Mouse (Mus musculus) neural tube, embryonic 15.5 days (tissue): ENCODE results near the gene B3gnt2. TPM values are rescaled to one million over a fixed set of nuclear protein-coding genes. Genes with fewer than 3 reads are reported as not detected.

Experiments
- ATAC-seq: fragments of 200-750 bp; cut with Nextera tagmentation; 2 replicates; pipeline ENCODE4 v1.8.0; 2017; ENCODE audit warnings: mild to moderate bottlenecking, moderate TSS enrichment, moderate library complexity; ENCODE audit not compliant: low FRiP score
- H3K27ac ChIP-seq: fragments of 300-500 bp; sonication (generic); replicated peaks from 2 replicates; pipeline ENCODE4 v1.5.1; 2015; ENCODE audit warnings: mild to moderate bottlenecking, inconsistent platforms
- H3K27me3 ChIP-seq: fragments of 300-500 bp; sonication (generic); replicated peaks from 2 replicates; pipeline ENCODE4 v1.6.1; 2015; ENCODE audit warnings: inconsistent platforms
- H3K36me3 ChIP-seq: fragments of 300-500 bp; sonication (generic); 2 replicates; pipeline ENCODE4 v1.6.1; 2015; ENCODE audit warnings: inconsistent platforms
- H3K4me1 ChIP-seq: fragments of 300-500 bp; sonication (generic); 2 replicates; pipeline ENCODE4 v1.6.1; 2015; ENCODE audit warnings: inconsistent platforms
- H3K4me2 ChIP-seq: fragments of 300-500 bp; sonication (generic); 2 replicates; pipeline ENCODE4 v1.6.1; 2015; ENCODE audit warnings: inconsistent platforms, mild to moderate bottlenecking, moderate library complexity
- H3K4me3 ChIP-seq: fragments of 300-500 bp; sonication (generic); replicated peaks from 2 replicates; pipeline ENCODE4 v1.5.1; 2015; ENCODE audit warnings: mild to moderate bottlenecking, inconsistent platforms
- H3K9ac ChIP-seq: fragments of 300-500 bp; sonication (generic); replicated peaks from 2 replicates; pipeline ENCODE4 v1.6.1; 2015; ENCODE audit warnings: mild to moderate bottlenecking, inconsistent platforms
- H3K9me3 ChIP-seq: fragments of 300-500 bp; sonication (generic); replicated peaks from 2 replicates; pipeline ENCODE4 v1.6.1; 2016; ENCODE audit warnings: inconsistent platforms
- WGBS: fragments of 180-500 bp; shearing (Covaris S2); methylation state at CpG from one replicate; pipeline ENCODE4 v1.1.7; 2015; ENCODE audit warnings: mixed read lengths; 5-methylcytosine and 5-hydroxymethylcytosine counted together
- polyA plus RNA-seq: library from polyadenylated mRNA; unstranded; fragments of >200 nt; fragmentation: Nextera tagmentation; extraction: Ambion mirVana; gene quantifications from 2 replicates; pipeline ENCODE4 v1.2.1, GENCODE M21; 2015

B3gnt2 gene
- polyA plus RNA-seq, 1 experiment from 2014 or later: 2.3 TPM

GRCm38 (mm10) chr11:22885350-22885749 lies 24.6 kb upstream of the B3gnt2 start:
- ATAC-seq: no peak
- H3K9me3 ChIP-seq: no peaks in the 10 kb centered on the region
- no peak overlapping the region for H3K9ac ChIP-seq
- H3K27me3 ChIP-seq: no peaks in the 10 kb centered on the region
- H3K27ac ChIP-seq: no peak overlapping the region
- H3K4me3 ChIP-seq: no peak overlapping the region
- no peak overlapping the region for H3K4me2 ChIP-seq
- WGBS: 90% methylated on average over 1 of the region's 1 CpGs
- no peaks in the 10 kb centered on the region for H3K36me3 ChIP-seq
- no peaks in the 10 kb centered on the region for H3K4me1 ChIP-seq

GRCm38 (mm10) chr11:22883676-22884075 lies 22.9 kb upstream of the B3gnt2 start:
- WGBS: 94% methylated on average over 2 of the region's 2 CpGs
- H3K27ac ChIP-seq: no peak overlapping the region

DNA sequence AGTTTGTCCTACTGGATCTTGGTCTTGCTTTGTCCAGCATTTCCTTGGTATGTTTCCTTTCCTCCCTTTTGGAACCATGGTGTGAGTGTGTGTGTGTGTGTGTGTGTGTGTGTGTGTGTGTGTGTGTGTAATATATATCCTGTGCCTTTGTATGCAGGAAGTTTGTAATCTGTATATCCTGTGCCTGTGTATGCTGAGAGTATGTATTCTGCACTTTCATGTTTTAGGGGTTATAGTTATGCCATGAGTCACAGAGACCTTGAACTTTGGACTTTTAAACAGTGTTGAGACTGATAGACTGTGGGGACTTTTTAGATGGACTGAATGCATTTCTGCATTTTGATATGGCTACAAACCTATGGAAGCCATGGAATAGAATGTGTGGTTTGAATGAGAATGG lies 22.2 kb upstream of the B3gnt2 start:
- no peaks in the 10 kb centered on the region for H3K27me3 ChIP-seq
- H3K9ac ChIP-seq: no peak overlapping the region
- no peaks in the 10 kb centered on the region for H3K4me1 ChIP-seq
- no peaks in the 10 kb centered on the region for H3K36me3 ChIP-seq
- H3K27ac ChIP-seq: no peak overlapping the region
- H3K4me3 ChIP-seq: no peak overlapping the region
- no peaks in the 10 kb centered on the region for H3K9me3 ChIP-seq
- no peak for ATAC-seq
- no peak overlapping the region for H3K4me2 ChIP-seq

More at GRCm38 (mm10) chr11:22883676-22884075, 22.9 kb upstream of the B3gnt2 start:
- Histone ChIP-seq H3K27me3 (no peaks in the 10 kb centered on the region), H3K4me3 (no peak overlapping the region), H3K36me3 (no peaks in the 10 kb centered on the region), H3K9ac (no peak overlapping the region), H3K9me3 (no peaks in the 10 kb centered on the region), H3K4me2 (no peak overlapping the region), H3K4me1 (no peaks in the 10 kb centered on the region)
- no peak for ATAC-seq

DNA sequence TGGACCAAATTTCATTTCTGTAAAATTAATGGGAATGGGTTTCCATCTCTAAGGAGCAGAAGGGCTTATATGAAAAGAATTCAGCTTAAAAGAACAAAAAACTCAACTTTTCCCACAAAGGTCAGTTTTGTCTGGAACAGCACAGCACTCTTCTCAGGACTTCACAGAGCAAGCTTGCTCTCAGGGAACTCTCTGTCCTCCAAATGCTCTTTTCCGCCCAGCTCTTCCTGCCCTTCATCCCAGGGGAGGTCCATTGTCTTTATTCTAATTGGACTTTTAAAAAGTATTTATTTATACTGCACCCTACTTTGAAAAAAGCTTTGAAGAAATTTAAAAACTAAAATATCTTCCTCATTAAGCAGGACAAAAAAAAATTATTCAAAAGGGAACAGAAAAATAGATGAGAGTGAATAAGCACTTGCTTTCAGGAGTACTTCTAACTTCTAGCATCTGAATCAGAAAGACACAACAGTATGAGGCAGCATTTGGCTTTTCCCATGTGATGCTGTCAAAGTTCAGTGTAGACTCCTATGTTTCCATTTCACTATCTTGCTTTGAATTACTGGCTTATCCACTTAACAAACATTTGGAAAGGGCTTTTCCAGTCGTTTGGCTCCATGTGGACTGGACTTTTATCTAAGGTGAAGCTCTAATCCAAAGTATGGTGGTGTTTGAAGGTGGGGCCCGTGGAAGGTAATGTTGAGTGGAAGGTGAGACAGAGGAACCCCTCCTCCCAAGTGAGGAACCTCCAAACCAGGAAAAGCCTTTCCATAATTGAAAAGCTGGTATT lies 19.8 kb upstream of the B3gnt2 start:
- 73% methylated on average over 3 of the region's 3 CpGs for WGBS
- H3K27me3 ChIP-seq: no peaks in the 10 kb centered on the region
- no peaks in the 10 kb centered on the region for H3K4me1 ChIP-seq
- no peaks in the 10 kb centered on the region for H3K9me3 ChIP-seq
- no peaks in the 10 kb centered on the region for H3K36me3 ChIP-seq
- H3K9ac ChIP-seq: no peak overlapping the region
- H3K4me2 ChIP-seq: no peak overlapping the region
- ATAC-seq: no peak
- H3K27ac ChIP-seq: no peak overlapping the region
- H3K4me3 ChIP-seq: no peak overlapping the region

GRCm38 (mm10) chr11:22879645-22880044 lies 18.9 kb upstream of the B3gnt2 start:
- no peak overlapping the region for H3K27ac ChIP-seq
- peaks cover 8% of the 10 kb centered on the region for H3K4me1 ChIP-seq
- H3K9ac ChIP-seq: no peak overlapping the region
- H3K4me2 ChIP-seq: no peak overlapping the region
- ATAC-seq: no peak
- no peaks in the 10 kb centered on the region for H3K9me3 ChIP-seq
- no peaks in the 10 kb centered on the region for H3K27me3 ChIP-seq
- WGBS: 91% methylated on average over 4 of the region's 4 CpGs
- H3K4me3 ChIP-seq: no peak overlapping the region
- no peaks in the 10 kb centered on the region for H3K36me3 ChIP-seq

- Histone ChIP-seq H3K4me2 (no peak overlapping the region), H3K27ac (no peak overlapping the region), H3K9ac (no peak overlapping the region), H3K4me3 (no peak overlapping the region), H3K27me3 (no peaks in the 10 kb centered on the region), H3K36me3 (no peaks in the 10 kb centered on the region), H3K4me1 (peaks cover 20% of the 10 kb centered on the region), H3K9me3 (no peaks in the 10 kb centered on the region)
- 87% methylated on average over 3 of the region's 3 CpGs for WGBS
- ATAC-seq: no peak
These were observed 16.0 kb upstream of the B3gnt2 start for GRCm38 (mm10) chr11:22876680-22877330.

DNA sequence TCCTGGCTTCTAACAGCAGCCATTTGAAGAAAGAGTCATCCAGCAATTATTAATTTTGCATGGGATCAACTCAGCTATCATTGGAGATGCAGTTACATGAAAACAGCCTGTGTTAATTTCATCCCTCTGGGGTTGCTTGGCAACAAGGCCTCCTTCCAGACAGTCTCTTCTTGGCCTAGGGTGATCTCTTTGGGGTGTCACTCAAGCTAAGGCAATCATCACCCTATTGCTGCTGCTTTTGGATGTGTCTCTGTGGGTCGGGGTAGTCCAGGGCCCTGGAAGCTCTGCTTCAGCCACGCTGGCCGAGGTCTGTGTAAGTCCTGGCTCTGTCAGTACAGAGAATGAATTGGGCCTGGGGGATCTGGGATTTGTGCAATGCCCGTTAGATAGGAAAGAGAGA lies 14.5 kb upstream of the B3gnt2 start:
- peaks cover 20% of the 10 kb centered on the region for H3K4me1 ChIP-seq
- no peaks in the 10 kb centered on the region for H3K9me3 ChIP-seq
- no peaks in the 10 kb centered on the region for H3K27me3 ChIP-seq
- peak overlapping the region; percentile 61 for H3K27ac ChIP-seq
- WGBS: 45% methylated on average over 4 of the region's 4 CpGs
- no peak overlapping the region for H3K4me2 ChIP-seq
- peak; percentile 69 for ATAC-seq
- no peak overlapping the region for H3K9ac ChIP-seq
- H3K4me3 ChIP-seq: no peak overlapping the region
- no peaks in the 10 kb centered on the region for H3K36me3 ChIP-seq

DNA sequence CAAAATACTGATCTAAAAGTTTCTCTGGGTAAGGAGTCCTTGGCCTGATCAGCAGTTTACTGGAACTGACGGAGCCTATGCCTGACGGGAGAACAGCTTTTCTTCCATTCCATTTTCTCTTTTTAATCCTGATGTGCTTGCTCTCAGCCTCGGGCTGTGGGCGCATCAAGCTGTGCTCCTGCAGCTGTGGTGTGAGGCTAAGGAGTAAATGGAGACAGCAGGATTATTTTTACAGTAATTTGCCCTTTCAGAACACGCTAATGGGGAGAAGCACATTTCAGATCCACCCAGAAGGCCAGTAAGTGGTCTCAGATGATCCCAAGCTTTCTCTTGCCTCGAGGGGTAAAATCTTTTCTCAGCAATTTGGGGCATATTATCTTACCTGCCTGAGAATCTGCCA lies 14.0 kb upstream of the B3gnt2 start:
- H3K4me1 ChIP-seq: peaks cover 20% of the 10 kb centered on the region
- peak overlapping the region; percentile 61 for H3K27ac ChIP-seq
- WGBS: 54% methylated on average over 6 of the region's 6 CpGs
- H3K9ac ChIP-seq: no peak overlapping the region
- H3K27me3 ChIP-seq: no peaks in the 10 kb centered on the region
- H3K4me3 ChIP-seq: no peak overlapping the region
- no peaks in the 10 kb centered on the region for H3K9me3 ChIP-seq
- ATAC-seq: peak; percentile 45; the same call in 1 of the 2 replicates
- H3K4me2 ChIP-seq: no peak overlapping the region
- no peaks in the 10 kb centered on the region for H3K36me3 ChIP-seq

DNA sequence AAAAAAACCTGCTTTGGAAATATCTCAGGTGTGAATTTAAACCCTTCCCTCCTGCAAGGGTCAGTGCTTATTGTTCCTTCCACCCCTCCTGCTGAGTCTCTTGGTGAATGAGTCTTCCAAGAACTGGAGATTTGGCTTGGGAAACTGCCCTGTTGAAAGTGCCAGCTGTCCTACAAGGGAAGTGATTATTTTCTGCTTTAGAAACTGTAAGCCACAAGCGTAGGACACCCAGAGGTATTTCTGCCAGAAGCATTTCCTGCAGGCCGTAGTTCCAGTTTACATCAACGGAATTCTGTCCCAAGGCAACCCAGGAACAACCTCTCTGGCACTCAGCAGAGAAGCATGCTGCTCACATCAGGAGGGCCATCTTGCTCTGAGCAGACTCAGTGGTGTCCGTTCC lies 12.6 kb upstream of the B3gnt2 start:
- Histone ChIP-seq H3K4me1 (peaks cover 20% of the 10 kb centered on the region), H3K9ac (no peak overlapping the region), H3K9me3 (no peaks in the 10 kb centered on the region), H3K36me3 (no peaks in the 10 kb centered on the region), H3K4me2 (no peak overlapping the region), H3K27me3 (no peaks in the 10 kb centered on the region), H3K27ac (no peak overlapping the region), H3K4me3 (no peak overlapping the region)
- 63% methylated on average over 4 of the region's 4 CpGs for WGBS
- ATAC-seq: no peak

- H3K9me3 ChIP-seq: no peaks in the 10 kb centered on the region
- no peak for ATAC-seq
- H3K4me1 ChIP-seq: peaks cover 20% of the 10 kb centered on the region
- 53% methylated on average over 4 of the region's 4 CpGs for WGBS
- no peaks in the 10 kb centered on the region for H3K36me3 ChIP-seq
- no peak overlapping the region for H3K4me3 ChIP-seq
- H3K27me3 ChIP-seq: no peaks in the 10 kb centered on the region
- no peak overlapping the region for H3K4me2 ChIP-seq
- no peak overlapping the region for H3K9ac ChIP-seq
- no peak overlapping the region for H3K27ac ChIP-seq
These were observed 11.5 kb upstream of the B3gnt2 start for GRCm38 (mm10) chr11:22872307-22872680.

DNA sequence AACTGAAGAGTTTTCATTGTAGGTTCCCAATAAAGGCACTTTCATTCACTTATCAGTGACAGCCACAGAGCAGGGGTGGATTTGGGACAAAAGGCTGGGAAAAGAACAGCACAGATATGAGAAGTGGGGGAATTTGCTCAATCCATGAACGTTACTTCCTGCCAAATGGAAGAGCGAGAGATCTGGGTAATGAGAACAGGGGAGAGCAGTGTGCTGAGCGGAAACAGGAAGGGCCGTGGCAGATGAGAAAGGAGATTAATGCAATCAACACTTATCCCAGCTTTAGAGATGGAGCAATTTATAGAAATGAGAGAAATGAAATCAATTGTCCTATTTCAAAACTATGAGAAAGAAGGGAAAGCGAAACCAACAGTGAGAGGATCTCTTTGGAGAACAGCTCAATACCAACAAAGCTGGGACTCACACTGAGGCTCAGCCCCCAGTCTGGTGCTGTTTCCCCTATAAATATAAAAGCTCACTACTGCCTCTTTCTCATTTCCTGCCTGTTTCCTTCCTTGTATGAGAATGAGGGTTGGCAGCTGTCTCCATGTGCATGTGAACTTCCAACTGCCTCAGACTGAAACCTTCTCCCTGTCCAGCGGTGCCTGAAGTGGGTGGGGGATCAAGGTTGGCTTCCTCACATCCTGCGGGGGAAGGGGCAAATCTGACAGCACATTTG lies 11.0 kb upstream of the B3gnt2 start:
- Histone ChIP-seq H3K36me3 (no peaks in the 10 kb centered on the region), H3K4me2 (no peak overlapping the region), H3K27me3 (no peaks in the 10 kb centered on the region), H3K27ac (no peak overlapping the region), H3K9ac (no peak overlapping the region), H3K9me3 (no peaks in the 10 kb centered on the region), H3K4me1 (peaks cover 20% of the 10 kb centered on the region), H3K4me3 (no peak overlapping the region)
- 71% methylated on average over 7 of the region's 7 CpGs for WGBS
- ATAC-seq: no peak

- no peak overlapping the region for H3K9ac ChIP-seq
- H3K27ac ChIP-seq: no peak overlapping the region
- H3K4me2 ChIP-seq: no peak overlapping the region
- peaks cover 3% of the 10 kb centered on the region; the same call in 1 of the 2 replicates for H3K4me1 ChIP-seq
- no peak overlapping the region for H3K4me3 ChIP-seq
- no peak for ATAC-seq
- no peaks in the 10 kb centered on the region for H3K36me3 ChIP-seq
- H3K9me3 ChIP-seq: no peaks in the 10 kb centered on the region
- no peaks in the 10 kb centered on the region for H3K27me3 ChIP-seq
- 92% methylated on average over 8 of the region's 8 CpGs for WGBS
These were observed 7.8 kb upstream of the B3gnt2 start for GRCm38 (mm10) chr11:22868582-22868981.
